Mouse (Mus musculus) lung, embryonic 16.5 days (tissue): ENCODE data around the gene Vdac2. TPM values are rescaled to one million over a fixed set of nuclear protein-coding genes. Genes with fewer than 3 reads are reported as not detected.

ENCODE experiments used
- ATAC-seq: fragments of 200-750 bp; cut with Nextera tagmentation; 2 replicates; pipeline ENCODE4 v1.8.0; 2017; ENCODE audit warnings: low read depth, mild to moderate bottlenecking, moderate library complexity
- H3K27ac ChIP-seq: fragments of 300-500 bp; sonication (generic); 2 replicates; pipeline ENCODE4 v1.5.1; 2014; ENCODE audit warnings: mild to moderate bottlenecking, control low read depth, low read length
- H3K27me3 ChIP-seq: fragments of 300-500 bp; sonication (generic); 2 replicates; pipeline ENCODE4 v1.6.1; 2014; ENCODE audit warnings: low read depth, low read length, mixed read lengths; ENCODE audit not compliant: control insufficient read depth, insufficient read depth
- H3K36me3 ChIP-seq: fragments of 300-500 bp; sonication (generic); 2 replicates; pipeline ENCODE4 v1.6.1; 2014; ENCODE audit warnings: low read length; ENCODE audit not compliant: control insufficient read depth, insufficient read depth
- H3K4me1 ChIP-seq: fragments of 300-500 bp; sonication (generic); replicated peaks from 2 replicates; pipeline ENCODE4 v1.6.1; 2014; ENCODE audit warnings: low read length, mixed read lengths; ENCODE audit not compliant: control insufficient read depth, insufficient read depth
- H3K4me2 ChIP-seq: fragments of 300-500 bp; sonication (generic); 2 replicates; pipeline ENCODE4 v1.6.1; 2014; ENCODE audit warnings: low read depth, low read length, control low read depth
- H3K4me3 ChIP-seq: fragments of 300-500 bp; sonication (generic); 2 replicates; pipeline ENCODE4 v1.5.1; 2014; ENCODE audit warnings: mild to moderate bottlenecking, low read length, control low read depth
- H3K9ac ChIP-seq: fragments of 300-500 bp; sonication (generic); 2 replicates; pipeline ENCODE4 v1.6.1; 2014; ENCODE audit warnings: low read length, control low read depth
- H3K9me3 ChIP-seq: fragments of 300-500 bp; sonication (generic); 2 replicates; pipeline ENCODE4 v1.6.1; 2016; ENCODE audit warnings: low read length; ENCODE audit not compliant: control insufficient read depth
- WGBS: fragments of 180-500 bp; shearing (Covaris S2); extraction: QIAGEN DNeasy Blood & Tissue Kit; methylation state at CpG from one replicate; pipeline ENCODE4 v1.1.7; 2014; 5-methylcytosine and 5-hydroxymethylcytosine counted together
- polyA plus RNA-seq: library from polyadenylated mRNA; unstranded; fragments of >200 nt; fragmentation: Nextera tagmentation; extraction: Ambion mirVana; gene quantifications from 2 replicates; pipeline ENCODE4 v1.2.1, GENCODE M21; 2015

Vdac2 gene
- 253 and 264 TPM in 2 replicates for polyA plus RNA-seq

GRCm38 (mm10) chr14:21824938-21825337, at the start of gene Vdac2:
Vdac2 (plus strand) TSS chr14:21825238.
- Histone ChIP-seq H3K27ac (peak within 1 kb of the TSS; percentile 90), H3K9ac (no peak within 1 kb of the TSS), H3K36me3 (no peaks in the 10 kb centered on the region), H3K4me2 (no peak within 1 kb of the TSS), H3K27me3 (no peaks in the 10 kb centered on the region), H3K4me3 (no peak within 1 kb of the TSS), H3K4me1 (peaks cover 30% of the 10 kb centered on the region), H3K9me3 (no peaks in the 10 kb centered on the region)
- WGBS: 77% methylated on average over 2 of the region's 2 CpGs
- ATAC-seq: no peak

GRCm38 (mm10) chr14:21776201-21776600, 48.8 kb upstream of the Vdac2 start:
- no peak overlapping the region for H3K4me2 ChIP-seq
- no peak overlapping the region for H3K9ac ChIP-seq
- H3K4me3 ChIP-seq: no peak overlapping the region
- no peaks in the 10 kb centered on the region for H3K27me3 ChIP-seq
- no peaks in the 10 kb centered on the region for H3K9me3 ChIP-seq
- WGBS: 95% methylated on average over 4 of the region's 4 CpGs
- no peak overlapping the region for H3K27ac ChIP-seq
- no peak for ATAC-seq
- H3K36me3 ChIP-seq: peaks cover 13% of the 10 kb centered on the region
- H3K4me1 ChIP-seq: no peaks in the 10 kb centered on the region

- no peak overlapping the region for H3K9ac ChIP-seq
- ATAC-seq: no peak
- H3K36me3 ChIP-seq: peaks cover 3% of the 10 kb centered on the region
- no peak overlapping the region for H3K27ac ChIP-seq
- no peak overlapping the region for H3K4me3 ChIP-seq
- 88% methylated on average over 4 of the region's 4 CpGs for WGBS
- no peaks in the 10 kb centered on the region for H3K27me3 ChIP-seq
- no peaks in the 10 kb centered on the region for H3K4me1 ChIP-seq
- H3K9me3 ChIP-seq: no peaks in the 10 kb centered on the region
- H3K4me2 ChIP-seq: no peak overlapping the region
These were observed 38.5 kb upstream of the Vdac2 start for GRCm38 (mm10) chr14:21786500-21786899.

- Histone ChIP-seq H3K27ac (no peak overlapping the region), H3K9me3 (no peaks in the 10 kb centered on the region), H3K36me3 (peaks cover 6% of the 10 kb centered on the region), H3K27me3 (no peaks in the 10 kb centered on the region), H3K4me3 (no peak overlapping the region), H3K4me2 (no peak overlapping the region), H3K4me1 (no peaks in the 10 kb centered on the region), H3K9ac (no peak overlapping the region)
- WGBS: 82% methylated on average over 3 of the region's 3 CpGs
- no peak for ATAC-seq
These were observed 37.7 kb upstream of the Vdac2 start for GRCm38 (mm10) chr14:21787374-21787773.

- Histone ChIP-seq H3K27ac (no peak overlapping the region), H3K36me3 (peaks cover 7% of the 10 kb centered on the region), H3K27me3 (no peaks in the 10 kb centered on the region), H3K9me3 (no peaks in the 10 kb centered on the region), H3K4me3 (no peak overlapping the region), H3K4me2 (no peak overlapping the region), H3K4me1 (no peaks in the 10 kb centered on the region), H3K9ac (no peak overlapping the region)
- no peak for ATAC-seq
- 89% methylated on average over 5 of the region's 5 CpGs for WGBS
These were observed 36.9 kb upstream of the Vdac2 start for GRCm38 (mm10) chr14:21788121-21788520.

- H3K4me1 ChIP-seq: 0 out of 2 replicates have a peak, but pooled peaks cover 2% of the 10 kb centered on the region
- H3K4me3 ChIP-seq: no peak overlapping the region
- no peaks in the 10 kb centered on the region for H3K9me3 ChIP-seq
- H3K9ac ChIP-seq: no peak overlapping the region
- H3K27ac ChIP-seq: no peak overlapping the region
- WGBS: 84% methylated on average over 9 of the region's 9 CpGs
- H3K4me2 ChIP-seq: no peak overlapping the region
- no peak for ATAC-seq
- no peaks in the 10 kb centered on the region for H3K27me3 ChIP-seq
- peaks cover 3% of the 10 kb centered on the region; the same call in 1 of the 2 replicates for H3K36me3 ChIP-seq
These were observed 34.3 kb upstream of the Vdac2 start for GRCm38 (mm10) chr14:21790585-21791251.

GRCm38 (mm10) chr14:21791722-21792121, 33.3 kb upstream of the Vdac2 start:
- H3K4me1 ChIP-seq: 0 out of 2 replicates have a peak, but pooled peaks cover 2% of the 10 kb centered on the region
- no peak overlapping the region for H3K9ac ChIP-seq
- ATAC-seq: no peak
- H3K4me3 ChIP-seq: no peak overlapping the region
- no peak overlapping the region for H3K27ac ChIP-seq
- H3K27me3 ChIP-seq: no peaks in the 10 kb centered on the region
- 84% methylated on average over 4 of the region's 4 CpGs for WGBS
- peaks cover 3% of the 10 kb centered on the region; the same call in 1 of the 2 replicates for H3K36me3 ChIP-seq
- H3K9me3 ChIP-seq: no peaks in the 10 kb centered on the region
- H3K4me2 ChIP-seq: no peak overlapping the region

GRCm38 (mm10) chr14:21792250-21792649, 32.8 kb upstream of the Vdac2 start:
- Histone ChIP-seq H3K27me3 (no peaks in the 10 kb centered on the region), H3K9me3 (no peaks in the 10 kb centered on the region), H3K9ac (no peak overlapping the region), H3K4me3 (no peak overlapping the region), H3K27ac (no peak overlapping the region), H3K4me1 (0 out of 2 replicates have a peak, but pooled peaks cover 2% of the 10 kb centered on the region), H3K36me3 (peaks cover 3% of the 10 kb centered on the region; the same call in 1 of the 2 replicates), H3K4me2 (no peak overlapping the region)
- no peak for ATAC-seq
- 90% methylated on average over 6 of the region's 6 CpGs for WGBS

- no peak overlapping the region for H3K27ac ChIP-seq
- no peak overlapping the region for H3K9ac ChIP-seq
- WGBS: 90% methylated on average over 4 of the region's 4 CpGs
- no peak overlapping the region for H3K4me3 ChIP-seq
- no peak overlapping the region for H3K4me2 ChIP-seq
- H3K36me3 ChIP-seq: no peaks in the 10 kb centered on the region; the same call in 1 of the 2 replicates
- H3K9me3 ChIP-seq: no peaks in the 10 kb centered on the region
- no peak for ATAC-seq
- H3K4me1 ChIP-seq: no peaks in the 10 kb centered on the region
- no peaks in the 10 kb centered on the region for H3K27me3 ChIP-seq
These were observed 24.4 kb upstream of the Vdac2 start for GRCm38 (mm10) chr14:21800641-21801040.
